Comparison of ENCODE assay signal across 21 mouse cellular contexts in the genomic region with DNA sequence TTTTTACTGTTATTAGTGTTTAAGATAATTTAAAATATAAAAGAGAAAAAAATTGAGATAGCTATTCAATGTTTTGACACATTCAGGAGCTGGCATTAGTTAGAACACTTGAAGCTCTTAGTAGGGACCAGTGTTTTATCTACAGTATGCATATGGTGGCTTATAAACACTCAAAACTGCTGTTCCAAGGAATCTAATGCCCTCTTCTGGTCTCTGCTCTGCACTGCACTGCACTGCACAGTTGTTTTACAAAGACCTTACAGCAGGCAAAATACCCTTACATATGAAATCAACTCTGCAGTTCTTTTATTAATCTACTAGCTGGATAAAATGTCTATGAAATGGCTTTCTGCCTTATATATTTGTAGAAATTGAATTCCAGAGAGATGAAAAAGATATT.
A peak's percentile ranks its signal among the peaks of the same experiment; 100 is the strongest.
DNase-seq lines count a peak whose midpoint lies in the region; ATAC-seq and TF ChIP-seq lines count a peak whose summit lies in the region.
"Had no signal": no experiment of that assay in that cellular context is flagged by ENCODE, and none has a peak within 500 bp of the region (broad histone marks: within the 10 kb centered on the region; RNA-seq: fewer than 3 reads in every experiment).

No protein-coding gene starts in this region.

- intact Hi-C loops in heart, postnatal 10 days (cut with DNase I), result no loop called here

- no peaks in the 10 kb centered on the region for H3K9me3 ChIP-seq in heart, postnatal 0 days (replicated peaks; ENCODE audit: control insufficient read depth, low read length)
- no peaks in the 10 kb centered on the region for H3K9me3 ChIP-seq in midbrain, postnatal 0 days (ENCODE audit: low read length)
- no peaks in the 10 kb centered on the region for H3K9me3 ChIP-seq in midbrain, embryonic 16.5 days (replicated peaks; ENCODE audit: control insufficient read depth, low read length, poor library complexity, severe bottlenecking)
- no peaks in the 10 kb centered on the region for H3K9me3 ChIP-seq in ES-E14 (ENCODE audit: control insufficient read depth, insufficient read depth, low read depth, low read length)
- H3K9me3 ChIP-seq in kidney, embryonic 14.5 days (ENCODE audit: control insufficient read depth, low read length), result no peaks in the 10 kb centered on the region
- H3K9me3 ChIP-seq: embryonic facial prominence, embryonic 13.5 days; forebrain, embryonic 12.5 days; G1E; heart, embryonic 10.5 days; hindbrain, embryonic 15.5 days had no signal

- H3K4me3 ChIP-seq in heart, postnatal 0 days (ENCODE audit: low read depth, low read length), result no peak overlapping the region
- H3K4me3 ChIP-seq in midbrain, postnatal 0 days (ENCODE audit: low read depth, low read length), result no peak overlapping the region
- H3K4me3 ChIP-seq in midbrain, embryonic 16.5 days (ENCODE audit: low read depth, low read length), result no peak overlapping the region
- H3K4me3 ChIP-seq in ES-E14 (ENCODE audit: insufficient read depth in 1 of 2, low read depth in 1 of 2, low read length in 2 of 2, poor library complexity in 1 of 2, severe bottlenecking in 1 of 2), result no peak overlapping the region
- H3K4me3 ChIP-seq in kidney, embryonic 14.5 days (ENCODE audit: low read length), result no peak overlapping the region
- H3K4me3 ChIP-seq: embryonic facial prominence, embryonic 13.5 days; forebrain, embryonic 12.5 days; heart, embryonic 10.5 days; hindbrain, embryonic 15.5 days had no signal

- DNase-seq in heart, postnatal 0 days (ENCODE audit: low spot score), result no peak
- DNase-seq in heart, postnatal 10 days, result no peak
- DNase-seq in midbrain, postnatal 0 days (ENCODE audit: low spot score), result no peak
- DNase-seq in ES-E14 (ENCODE audit: low read depth, low spot score), result no peak
- DNase-seq: adrenal gland, adult 2 months; adrenal gland, postnatal 25 days; cerebellum, adult 2 months; cerebellum, postnatal 25 days; gastrocnemius, postnatal 10 days; heart, adult 18-20 months; kidney, adult 18-20 months had no signal

- no peaks in the 10 kb centered on the region for H3K36me3 ChIP-seq in heart, postnatal 0 days (replicated peaks; ENCODE audit: control insufficient read depth, insufficient read depth, low read length)
- no peaks in the 10 kb centered on the region for H3K36me3 ChIP-seq in midbrain, postnatal 0 days (ENCODE audit: insufficient read depth, low read length)
- no peaks in the 10 kb centered on the region for H3K36me3 ChIP-seq in midbrain, embryonic 16.5 days (ENCODE audit: control insufficient read depth, insufficient read depth, low read length)
- no peaks in the 10 kb centered on the region for H3K36me3 ChIP-seq in ES-E14 (ENCODE audit: control insufficient read depth, insufficient read depth, low read length, poor library complexity, severe bottlenecking)
- no peaks in the 10 kb centered on the region for H3K36me3 ChIP-seq in kidney, embryonic 14.5 days (ENCODE audit: control insufficient read depth, insufficient read depth, low read length)
- H3K36me3 ChIP-seq: embryonic facial prominence, embryonic 13.5 days; forebrain, embryonic 12.5 days; G1E; heart, embryonic 10.5 days; hindbrain, embryonic 15.5 days had no signal

- TF ChIP-seq EP300 in heart, postnatal 0 days (IDR thresholded peaks at IDR 0.05; ENCODE audit: low read depth), result no peak

- no peak for ATAC-seq in heart, postnatal 0 days (ENCODE audit: insufficient read depth, low read depth)
- no peak for ATAC-seq in midbrain, postnatal 0 days (ENCODE audit: low FRiP score)
- ATAC-seq in midbrain, embryonic 16.5 days, result no peak
- ATAC-seq in kidney, embryonic 14.5 days (ENCODE audit: low FRiP score, low TSS enrichment), result no peak
- no peak for ATAC-seq in CD4-positive, CD25-positive, alpha-beta regulatory T cell, adult 4 months
- ATAC-seq in inflammation-experienced regulatory T-cells, adult 6 months, result no peak
- ATAC-seq: forebrain, embryonic 16.5 days had no signal

- no peak overlapping the region for H3K9ac ChIP-seq in heart, postnatal 0 days (replicated peaks; ENCODE audit: low read depth, low read length)
- H3K9ac ChIP-seq in midbrain, postnatal 0 days (replicated peaks; ENCODE audit: low read length, poor library complexity, severe bottlenecking), result no peak overlapping the region
- H3K9ac ChIP-seq in midbrain, embryonic 16.5 days (ENCODE audit: low read depth, low read length), result no peak overlapping the region
- no peak overlapping the region for H3K9ac ChIP-seq in ES-E14 (ENCODE audit: insufficient read depth, low read depth, low read length, poor library complexity, severe bottlenecking)
- H3K9ac ChIP-seq in kidney, embryonic 14.5 days (ENCODE audit: low read depth, low read length), result no peak overlapping the region
- H3K9ac ChIP-seq: embryonic facial prominence, embryonic 13.5 days; forebrain, embryonic 12.5 days; hindbrain, embryonic 15.5 days had no signal

- 0 out of 2 replicates have a peak, but pooled peaks have one; percentile 17 for TF ChIP-seq CTCF in heart, postnatal 0 days (IDR thresholded peaks at IDR 0.05; ENCODE audit: low read depth)
- TF ChIP-seq CTCF in midbrain, postnatal 0 days (IDR thresholded peaks at IDR 0.05), result peak; percentile 7; the same call in 1 of the 2 replicates

- H3K4me2 ChIP-seq in heart, postnatal 0 days (ENCODE audit: low read depth, low read length), result no peak overlapping the region
- H3K4me2 ChIP-seq in midbrain, postnatal 0 days (ENCODE audit: low read depth, low read length, poor library complexity, severe bottlenecking), result no peak overlapping the region
- no peak overlapping the region for H3K4me2 ChIP-seq in midbrain, embryonic 16.5 days (ENCODE audit: low read length)
- H3K4me2 ChIP-seq in kidney, embryonic 14.5 days (replicated peaks; ENCODE audit: low read depth, low read length), result no peak overlapping the region
- H3K4me2 ChIP-seq: embryonic facial prominence, embryonic 13.5 days; forebrain, embryonic 12.5 days; hindbrain, embryonic 15.5 days had no signal

- no peaks in the 10 kb centered on the region for H3K4me1 ChIP-seq in heart, postnatal 0 days (ENCODE audit: control insufficient read depth, insufficient read depth)
- H3K4me1 ChIP-seq in midbrain, postnatal 0 days (ENCODE audit: insufficient read depth, low read length), result no peaks in the 10 kb centered on the region
- H3K4me1 ChIP-seq in midbrain, embryonic 16.5 days (ENCODE audit: control insufficient read depth, insufficient read depth, low read length), result no peaks in the 10 kb centered on the region
- H3K4me1 ChIP-seq in ES-E14 (ENCODE audit: control insufficient read depth in 2 of 2, insufficient read depth in 2 of 2, low read length in 2 of 2, poor library complexity in 1 of 2), result no peaks in the 10 kb centered on the region
- no peaks in the 10 kb centered on the region for H3K4me1 ChIP-seq in kidney, embryonic 14.5 days (ENCODE audit: control insufficient read depth, insufficient read depth, low read length)
- H3K4me1 ChIP-seq: embryonic facial prominence, embryonic 13.5 days; forebrain, embryonic 12.5 days; heart, embryonic 10.5 days; hindbrain, embryonic 15.5 days had no signal

- H3K27ac ChIP-seq in heart, postnatal 0 days (ENCODE audit: low read depth), result no peak overlapping the region
- no peak overlapping the region for H3K27ac ChIP-seq in midbrain, postnatal 0 days (ENCODE audit: low read depth, low read length)
- H3K27ac ChIP-seq in midbrain, embryonic 16.5 days (ENCODE audit: low read length), result no peak overlapping the region
- no peak overlapping the region for H3K27ac ChIP-seq in ES-E14 (ENCODE audit: insufficient read depth, low read depth, low read length, poor library complexity, severe bottlenecking)
- no peak overlapping the region for H3K27ac ChIP-seq in kidney, embryonic 14.5 days (ENCODE audit: low read depth, low read length)
- H3K27ac ChIP-seq: embryonic facial prominence, embryonic 13.5 days; forebrain, embryonic 12.5 days; heart, embryonic 10.5 days; hindbrain, embryonic 15.5 days had no signal

- in situ Hi-C loops in ES-E14 (cut with MboI; ENCODE audit: low sequenced_read_pairs in 2 of 2, unreplicated experiment in 2 of 2), result no loop called here

- no peaks in the 10 kb centered on the region for H3K27me3 ChIP-seq in heart, postnatal 0 days (ENCODE audit: control insufficient read depth, insufficient read depth, low read length)
- no peaks in the 10 kb centered on the region for H3K27me3 ChIP-seq in midbrain, postnatal 0 days (ENCODE audit: insufficient read depth, low read length)
- no peaks in the 10 kb centered on the region for H3K27me3 ChIP-seq in midbrain, embryonic 16.5 days (ENCODE audit: control insufficient read depth, insufficient read depth, low read depth, low read length)
- H3K27me3 ChIP-seq in kidney, embryonic 14.5 days (ENCODE audit: control insufficient read depth, insufficient read depth, low read length), result no peaks in the 10 kb centered on the region
- H3K27me3 ChIP-seq: embryonic facial prominence, embryonic 13.5 days; forebrain, embryonic 12.5 days; hindbrain, embryonic 15.5 days had no signal

TF ChIP-seq in ES-E14, 5 proteins besides CTCF, POLR2A, EP300 and RAD21:
- 0 out of 2 replicates have a peak, but pooled peaks have one; percentile 22 for TF ChIP-seq ZC3H11A (IDR thresholded peaks at IDR 0.05; ENCODE audit: borderline replicate concordance, low read depth, low read length)
- no peak for TF ChIP-seq HCFC1 (IDR thresholded peaks at IDR 0.05; ENCODE audit: borderline replicate concordance, insufficient read depth, low read length)
